Mouse (Mus musculus): ENCODE measurements around the gene Nudt8.
"Not testable (repeated sequence)": the region's sequence is repeated elsewhere in the genome, so short reads cannot be mapped to it uniquely, and the experiment has no call there.

Nudt8 gene

DNA sequence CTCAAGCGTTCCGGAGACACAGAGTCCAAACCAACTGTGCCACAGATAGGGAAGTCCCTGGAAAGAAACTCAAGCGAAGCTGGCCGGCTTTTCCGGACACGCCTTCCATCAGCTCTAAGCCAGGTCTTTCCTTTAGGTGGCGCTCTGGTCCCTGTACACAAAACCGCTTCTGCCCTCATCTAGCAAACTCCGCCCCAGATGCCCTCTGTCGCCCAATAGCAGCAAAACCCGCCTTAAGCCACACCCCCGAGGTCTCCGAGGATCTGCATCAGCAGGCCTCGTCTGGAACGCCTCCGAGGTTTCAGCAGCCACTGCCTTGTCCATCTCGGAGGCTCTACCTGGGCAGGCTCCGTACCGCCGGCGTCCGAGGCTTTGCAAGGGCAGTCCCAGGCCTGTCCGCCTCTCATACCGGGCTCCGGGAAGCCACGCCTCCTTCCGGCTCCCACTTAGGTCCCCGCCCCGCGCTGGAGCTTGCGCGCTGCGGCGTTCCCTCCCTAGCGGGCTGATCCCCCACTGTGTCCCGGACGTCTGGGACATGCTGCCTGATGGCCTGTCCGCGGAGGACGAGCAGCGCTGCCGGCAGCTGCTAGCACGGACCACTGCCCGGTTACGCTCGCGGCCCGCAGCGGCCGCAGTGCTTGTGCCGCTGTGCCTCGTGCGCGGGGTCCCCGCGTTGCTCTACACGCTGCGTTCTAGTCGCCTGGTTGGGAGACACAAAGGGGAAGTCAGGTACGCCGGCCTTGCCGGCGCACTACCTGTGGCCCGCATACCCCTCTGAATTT is at the start of gene Nudt8, which contains the start of gene Gm49405:
Gene Nudt8, plus strand, starts transcription at position 462 of the 782 bp plus-strand sequence.
Gene Gm49405, plus strand, starts transcription at position 508 of the 782 bp plus-strand sequence.
- DNase-seq (ENCODE audit: low spot score in 2 of 2), result peak; percentile 96 to 97

DNA sequence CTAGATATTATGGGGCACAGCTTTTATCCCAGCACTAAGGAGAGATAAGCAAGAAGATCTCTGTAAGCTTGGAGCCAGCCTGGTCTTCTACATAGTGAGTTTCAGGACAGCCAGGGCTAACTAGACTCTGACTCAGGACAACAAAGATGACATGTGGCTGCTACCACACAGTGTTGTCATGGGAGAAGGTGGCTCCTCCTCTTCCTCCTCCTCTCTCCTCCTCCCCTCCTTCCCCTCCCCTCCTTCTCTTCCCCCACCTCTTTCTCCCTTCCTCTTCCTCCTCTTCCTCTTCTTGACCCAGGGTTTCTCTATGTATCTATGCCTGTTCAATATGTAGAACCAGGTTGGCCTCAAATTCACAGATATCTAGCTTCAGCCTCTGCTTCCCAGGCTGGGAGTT is 48.9 kb upstream of the Nudt8 start:
- DNase-seq (ENCODE audit: low spot score in 2 of 2), result no peak

DNA sequence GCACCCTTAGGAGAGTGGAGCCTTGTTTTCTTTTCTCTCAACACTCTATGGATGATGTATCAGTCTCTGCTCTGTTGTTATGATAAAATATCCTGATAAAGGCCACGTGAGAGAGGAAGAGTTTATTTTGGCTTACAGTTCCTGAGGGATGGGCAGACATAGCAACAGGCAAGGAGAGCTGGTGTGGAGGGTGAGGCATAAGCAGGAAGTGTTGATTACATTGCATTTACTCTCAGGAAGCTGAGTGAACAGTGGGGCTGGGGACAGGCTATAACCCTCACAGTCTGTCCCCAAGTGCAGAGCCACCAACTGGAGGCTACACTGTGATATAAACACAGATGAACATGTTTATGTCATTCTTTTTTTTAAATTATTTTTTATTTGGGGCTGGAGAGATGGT is 48.3 kb upstream of the Nudt8 start:
- DNase-seq (ENCODE audit: low spot score in 2 of 2), result no peak

DNA sequence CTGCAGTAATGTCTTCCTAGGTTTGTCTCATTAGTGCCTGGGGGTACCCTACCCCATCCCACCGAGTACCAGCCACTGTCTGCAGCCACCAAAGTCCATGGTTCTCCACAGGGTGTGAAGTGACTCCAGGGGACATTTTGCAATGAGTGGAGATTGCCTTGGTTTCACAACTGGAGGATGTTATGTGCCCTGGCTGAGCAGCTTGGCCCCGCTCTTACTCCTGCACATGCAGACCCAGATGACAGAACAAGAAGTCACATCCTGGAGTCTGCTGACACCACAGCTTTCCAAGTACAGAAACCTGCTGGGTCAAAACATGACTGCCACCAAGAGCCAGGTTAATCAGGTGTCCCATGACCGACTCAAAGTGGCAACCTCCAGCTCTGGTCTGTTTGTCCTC is 45.3 kb upstream of the Nudt8 start:
- DNase-seq (ENCODE audit: low spot score in 2 of 2), result no peak

DNA sequence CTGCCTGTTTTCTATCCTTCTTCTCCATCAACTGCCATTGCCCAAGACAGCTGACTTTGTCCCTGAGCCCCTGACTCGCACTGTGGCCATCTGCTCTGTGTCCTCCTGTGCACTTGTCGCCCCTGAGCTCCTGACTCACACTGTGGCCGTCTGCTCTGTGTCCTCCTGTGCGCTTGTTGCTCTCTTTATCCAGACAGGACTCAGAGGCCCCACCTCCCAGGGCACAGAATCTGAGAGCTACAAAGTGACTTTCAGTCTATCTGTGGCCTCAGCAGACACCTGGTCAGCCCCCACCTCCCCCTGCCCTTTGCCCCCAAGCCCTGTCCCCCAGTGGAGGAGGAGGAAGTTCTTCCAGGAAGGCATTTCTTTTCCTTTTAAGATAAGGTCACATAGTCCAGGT is 44.6 kb upstream of the Nudt8 start:
- no peak for DNase-seq (ENCODE audit: low spot score in 2 of 2)

DNA sequence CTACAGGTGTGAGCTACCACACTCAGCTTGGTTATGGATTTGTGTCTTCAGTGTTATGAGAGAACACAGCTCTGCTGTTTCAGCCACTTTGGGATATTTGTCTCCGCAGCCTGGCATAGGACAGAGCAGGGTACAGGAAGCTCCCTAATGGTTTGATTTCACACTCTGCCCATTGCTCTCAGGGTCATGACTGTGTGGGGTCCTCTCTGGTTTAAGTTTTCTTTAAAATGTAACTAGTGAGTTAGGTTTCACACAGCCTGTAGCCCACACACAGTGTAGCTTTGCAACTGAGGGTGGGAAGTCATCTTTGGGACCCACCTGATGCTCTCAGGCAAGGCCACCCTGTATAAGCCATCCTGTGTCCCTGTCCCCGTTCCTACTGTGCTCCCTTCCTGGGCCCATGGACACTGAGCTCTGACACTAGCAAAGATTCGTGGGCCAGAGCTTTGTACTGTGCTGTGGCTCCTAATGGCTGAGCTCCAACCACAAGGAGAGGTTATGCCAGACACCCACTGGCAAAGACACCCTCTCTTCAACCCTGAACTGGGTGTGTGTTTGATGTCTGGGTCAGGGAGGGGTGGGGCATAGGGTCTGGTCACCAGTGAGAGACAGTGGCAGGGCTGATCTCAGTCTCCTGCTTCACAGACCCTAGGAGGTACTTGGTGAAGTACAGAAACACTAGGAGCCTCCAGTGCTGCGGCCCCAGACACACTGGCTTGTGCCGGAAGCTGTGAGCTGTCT is 42.9 kb upstream of the Nudt8 start:
- not testable (repeated sequence) for DNase-seq (ENCODE audit: low spot score in 2 of 2)

DNA sequence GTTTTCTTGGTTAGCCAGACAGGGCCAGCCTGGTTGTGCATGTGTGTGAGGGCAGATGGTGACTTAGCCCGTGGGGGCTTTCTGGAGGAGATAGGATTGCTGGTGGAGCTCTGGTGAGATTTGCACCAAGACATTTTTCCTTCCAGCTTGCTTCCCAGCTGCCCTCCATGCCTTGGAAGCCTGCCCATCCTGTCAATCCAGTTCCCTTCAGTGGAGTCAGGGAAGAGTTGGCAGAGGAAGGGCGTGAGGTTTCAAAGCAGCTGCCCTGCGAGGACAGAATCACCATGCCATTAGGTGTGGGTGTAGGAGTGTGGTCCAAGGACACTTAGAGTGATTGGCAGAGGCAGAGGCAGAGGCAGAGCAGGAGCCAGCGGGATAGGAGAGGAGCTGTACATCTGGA is 41.9 kb upstream of the Nudt8 start, which contains the start of gene Aldh3b3:
Gene Aldh3b3, plus strand, starts transcription at position 176 of the 400 bp plus-strand sequence.
- no peak for DNase-seq (ENCODE audit: low spot score in 2 of 2)

DNA sequence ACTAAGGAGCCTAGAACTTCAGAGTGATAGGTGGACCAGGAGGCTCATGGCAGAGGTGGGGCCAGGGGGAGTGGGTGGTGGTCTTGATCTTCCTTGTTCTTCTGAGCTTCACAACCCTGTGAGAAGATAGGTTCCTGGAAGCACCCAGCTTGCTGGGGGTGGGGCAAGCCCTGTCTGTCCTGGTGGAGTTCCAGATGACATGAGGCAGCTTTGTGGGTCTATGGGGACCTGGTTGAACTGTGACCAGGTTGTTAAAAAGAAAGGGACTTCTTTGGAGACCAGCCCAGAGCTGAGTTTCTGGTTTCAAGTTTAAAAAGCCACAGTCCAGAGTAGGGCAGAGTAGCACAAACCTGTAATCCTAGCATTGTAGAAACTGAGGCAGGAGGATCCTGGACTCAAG is 41.4 kb upstream of the Nudt8 start:
- no peak for DNase-seq (ENCODE audit: low spot score in 2 of 2)

DNA sequence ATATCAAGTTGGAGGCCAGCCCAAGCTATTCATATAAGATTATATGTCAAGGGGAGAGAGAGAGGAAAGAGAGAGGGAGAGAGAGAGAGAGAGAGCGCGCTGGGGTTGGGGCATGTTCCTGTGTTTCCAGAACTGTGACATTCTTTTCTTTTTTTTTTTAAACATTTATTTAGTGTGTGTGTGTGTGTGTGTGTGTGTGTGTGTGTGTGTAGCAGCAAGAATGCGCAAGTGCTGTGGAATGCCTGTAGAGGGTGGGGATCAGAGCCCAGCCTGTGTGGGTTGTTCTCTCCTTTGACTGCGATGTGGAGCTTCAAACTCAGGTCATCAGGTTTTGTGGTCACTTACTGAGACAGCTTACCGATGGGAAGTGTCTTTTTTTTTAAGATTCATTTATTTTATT is 40.2 kb upstream of the Nudt8 start:
- DNase-seq (ENCODE audit: low spot score in 2 of 2), result no peak

DNA sequence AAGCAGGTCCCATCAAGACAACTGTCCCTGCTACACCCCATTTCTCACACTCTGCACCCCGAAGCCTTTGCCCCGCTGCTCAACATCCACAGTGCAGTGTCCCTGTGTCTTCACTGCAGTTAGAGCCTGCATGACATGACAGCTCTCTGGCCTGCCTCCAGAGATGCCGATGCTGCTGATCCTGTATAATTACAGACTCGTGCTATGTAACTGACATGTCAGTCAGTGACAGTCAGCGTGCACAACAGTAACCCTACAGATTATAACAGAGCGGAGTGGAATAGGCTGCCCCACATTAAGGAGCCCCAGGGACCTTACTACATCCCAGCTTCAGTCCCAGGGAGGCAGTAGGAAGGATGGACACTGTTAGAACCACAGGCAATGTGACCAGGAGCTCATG is 38.6 kb upstream of the Nudt8 start:
- not testable (repeated sequence) for DNase-seq (ENCODE audit: low spot score in 2 of 2)

DNA sequence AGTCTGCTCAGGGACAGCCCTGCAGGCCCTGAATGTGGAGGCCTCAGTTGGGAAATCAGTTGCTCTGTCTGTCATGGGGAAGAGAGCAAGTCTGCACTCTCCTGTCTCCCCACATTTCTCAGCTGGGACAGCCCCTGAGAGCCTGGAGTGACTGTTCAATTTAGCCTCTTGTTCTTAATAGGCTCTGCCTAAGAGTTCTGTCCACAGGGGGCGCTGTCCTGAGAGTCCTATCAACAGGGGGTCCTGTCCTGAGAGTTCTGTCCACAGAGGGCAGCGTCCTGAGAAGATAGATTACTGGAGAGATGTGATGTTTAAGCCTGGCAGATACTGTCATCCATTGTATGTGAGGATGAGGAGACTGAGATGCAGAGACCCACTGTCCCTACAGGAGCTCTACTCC is 37.9 kb upstream of the Nudt8 start:
- DNase-seq (ENCODE audit: low spot score in 2 of 2), result no peak

DNA sequence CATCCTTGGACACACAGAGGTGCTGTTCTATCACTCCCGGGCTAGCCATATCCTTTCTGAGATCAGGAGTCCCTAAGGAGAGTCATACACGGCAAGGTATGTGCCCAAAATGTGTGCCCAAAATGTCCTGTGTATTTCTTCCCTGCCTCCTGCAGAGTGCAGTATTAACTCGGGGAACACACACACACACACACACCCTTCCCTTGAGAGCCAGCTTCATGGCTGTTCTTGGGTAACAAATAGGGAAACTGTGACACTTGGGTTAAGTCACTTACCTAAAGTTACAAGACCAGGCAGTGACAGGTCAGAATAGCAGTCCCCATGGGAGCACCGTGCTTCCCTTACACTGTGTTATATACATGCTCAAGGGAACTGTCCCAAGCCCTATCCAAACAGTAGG is 36.4 kb upstream of the Nudt8 start:
- no peak for DNase-seq (ENCODE audit: low spot score in 2 of 2)

DNA sequence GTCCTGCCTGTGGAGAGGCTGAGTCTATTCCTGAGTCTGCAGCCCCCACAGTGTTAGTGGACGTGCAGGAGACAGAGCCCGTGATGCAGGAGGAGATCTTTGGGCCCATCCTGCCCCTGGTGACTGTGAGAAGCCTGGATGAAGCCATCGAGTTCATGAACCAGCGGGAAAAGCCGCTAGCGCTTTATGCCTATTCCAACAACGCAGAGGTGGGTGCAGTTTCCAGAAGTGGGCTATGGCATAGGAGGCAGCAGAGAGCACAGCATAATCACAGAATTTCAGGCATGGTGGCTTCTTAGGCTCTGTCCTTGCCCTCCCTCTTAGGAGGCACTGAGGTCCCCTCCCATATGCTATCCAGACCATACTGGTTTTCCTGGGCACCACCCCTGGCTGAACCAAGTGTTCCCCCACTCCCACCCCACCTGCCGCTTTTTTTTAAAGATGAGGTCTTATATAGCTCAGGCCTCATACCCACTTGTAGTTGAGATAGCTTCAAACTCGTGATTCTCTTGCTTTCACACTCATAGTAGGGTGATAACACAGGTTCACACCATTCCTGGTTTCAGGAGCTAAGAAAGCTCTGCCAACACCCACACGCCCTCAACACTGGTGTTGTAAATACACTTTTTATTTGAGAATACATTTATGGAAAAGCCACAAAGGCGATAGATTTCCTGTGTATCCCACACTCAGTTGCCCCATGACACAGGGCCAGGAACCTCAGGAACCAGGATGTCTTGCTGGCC is 33.9 kb upstream of the Nudt8 start:
- DNase-seq (ENCODE audit: low spot score in 2 of 2), result no peak

DNA sequence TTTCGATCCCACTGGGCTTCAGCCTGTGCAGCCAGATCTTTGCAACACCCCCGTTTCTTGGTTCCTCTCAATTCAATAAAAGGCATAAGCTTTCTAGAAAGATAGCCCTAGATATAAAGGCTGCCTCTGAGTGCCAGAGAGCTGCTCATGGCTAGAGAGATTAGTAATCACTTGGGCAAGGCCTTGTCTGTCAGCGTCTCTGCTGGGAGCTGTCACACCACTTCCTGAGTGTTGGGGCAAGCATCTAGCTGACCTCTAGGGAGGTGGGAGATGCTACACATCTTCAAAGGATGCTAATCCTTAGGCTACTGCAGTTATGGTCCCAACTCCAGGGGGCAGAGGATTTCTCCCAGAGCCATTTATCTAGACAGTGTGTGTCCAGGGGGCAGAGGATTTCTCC is 33.1 kb upstream of the Nudt8 start:
- DNase-seq (ENCODE audit: low spot score in 2 of 2), result no peak

DNA sequence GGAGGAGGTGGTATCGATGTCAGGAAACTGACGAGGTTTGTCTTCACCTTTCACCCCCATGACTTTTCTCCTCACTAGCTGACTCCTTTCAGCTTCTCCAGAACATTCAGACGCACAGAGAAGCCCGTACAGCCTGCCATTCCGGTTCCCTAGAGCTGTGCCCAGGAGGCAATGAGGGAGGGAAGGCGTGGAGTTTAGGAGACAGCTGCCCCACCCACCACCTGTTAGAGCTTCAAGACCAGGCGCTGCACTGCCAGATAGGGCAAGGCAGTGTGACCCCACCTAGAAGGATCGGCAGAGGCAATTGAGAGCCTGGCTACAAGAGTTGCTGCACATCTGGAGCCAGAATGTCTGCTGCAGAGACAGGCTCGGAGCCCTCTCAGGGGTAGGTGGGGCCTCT is 28.2 kb upstream of the Nudt8 start, which contains the start of gene Aldh3b2:
Gene Aldh3b2, plus strand, starts transcription at position 100 of the 400 bp plus-strand sequence.
- no peak for DNase-seq (ENCODE audit: low spot score in 2 of 2)

DNA sequence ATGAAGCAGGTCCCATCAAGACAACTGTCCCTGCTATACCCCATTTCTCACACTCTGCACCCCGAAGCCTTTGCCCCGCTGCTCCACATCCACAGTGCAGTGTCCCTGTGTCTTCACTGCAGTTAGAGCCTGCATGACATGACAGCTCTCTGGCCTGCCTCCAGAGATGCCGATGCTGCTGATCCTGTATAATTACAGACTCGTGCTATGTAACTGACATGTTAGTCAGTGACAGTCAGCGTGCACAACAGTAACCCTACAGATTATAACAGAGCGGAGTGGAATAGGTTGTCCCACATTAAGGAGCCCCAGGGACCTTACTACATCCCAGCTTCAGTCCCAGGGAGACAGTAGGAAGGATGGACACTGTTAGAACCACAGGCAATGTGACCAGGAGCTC is 25.8 kb upstream of the Nudt8 start:
- not testable (repeated sequence) for DNase-seq (ENCODE audit: low spot score in 2 of 2)

DNA sequence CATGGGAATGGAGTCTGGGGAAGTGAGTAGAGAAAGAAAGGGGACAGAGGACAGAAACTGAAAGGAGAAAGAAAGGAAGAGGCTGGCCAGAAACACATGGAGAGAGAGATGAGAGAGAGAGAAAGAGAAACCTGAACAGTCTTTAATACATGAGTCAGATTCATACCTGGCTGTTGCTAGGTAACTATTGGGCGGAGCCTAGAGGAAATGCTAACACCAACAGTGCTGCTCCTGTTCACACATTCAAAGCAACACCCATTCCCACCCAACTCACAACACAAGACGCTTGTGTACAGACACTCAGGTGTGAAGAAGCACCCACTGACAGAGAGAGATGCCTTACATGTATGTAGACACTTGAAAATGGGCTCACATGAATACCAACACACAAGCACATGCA is 24.5 kb upstream of the Nudt8 start:
- DNase-seq (ENCODE audit: low spot score in 2 of 2), result peak in 1 of 2 experiments; percentile 20

DNA sequence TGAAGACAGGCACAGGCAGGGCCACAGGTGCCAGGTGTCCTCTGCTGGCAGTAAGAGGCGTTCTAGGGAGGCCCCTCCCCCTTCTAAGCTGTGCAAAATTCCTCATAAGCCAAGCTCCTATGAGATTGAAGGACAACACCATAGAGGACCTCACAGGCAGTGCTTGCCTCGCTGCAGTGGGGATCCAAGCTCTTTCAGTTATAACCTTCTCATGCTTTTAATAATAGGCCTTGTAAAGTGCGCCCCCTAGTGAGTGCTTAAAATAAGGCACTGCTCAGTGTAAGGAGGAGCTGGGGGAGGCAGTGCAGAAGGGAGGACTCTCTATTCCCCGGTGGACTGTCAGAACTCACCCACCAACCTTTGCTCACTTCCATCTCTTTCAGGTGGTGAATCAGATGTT is 20.1 kb upstream of the Nudt8 start:
- peak; percentile 75 to 80 for DNase-seq (ENCODE audit: low spot score in 2 of 2)

DNA sequence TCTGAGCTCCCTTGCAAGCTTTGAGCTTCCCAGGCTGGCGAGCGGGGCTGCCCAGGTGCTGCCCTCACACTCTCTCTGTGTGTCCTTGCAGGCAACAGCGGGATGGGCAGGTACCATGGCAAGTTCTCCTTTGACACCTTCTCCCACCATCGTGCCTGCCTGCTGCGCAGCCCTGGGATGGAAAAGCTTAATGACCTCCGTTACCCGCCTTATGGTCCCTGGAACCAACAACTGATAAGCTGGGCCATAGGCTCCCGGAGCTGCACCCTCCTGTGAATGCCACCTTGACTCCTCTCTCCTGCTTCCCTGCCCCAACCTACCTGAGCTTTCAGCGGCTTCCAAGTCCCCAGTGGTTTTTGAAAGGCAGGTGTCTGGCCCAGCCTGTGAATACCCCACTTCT is 19.5 kb upstream of the Nudt8 start:
- DNase-seq (ENCODE audit: low spot score in 2 of 2), result no peak

DNA sequence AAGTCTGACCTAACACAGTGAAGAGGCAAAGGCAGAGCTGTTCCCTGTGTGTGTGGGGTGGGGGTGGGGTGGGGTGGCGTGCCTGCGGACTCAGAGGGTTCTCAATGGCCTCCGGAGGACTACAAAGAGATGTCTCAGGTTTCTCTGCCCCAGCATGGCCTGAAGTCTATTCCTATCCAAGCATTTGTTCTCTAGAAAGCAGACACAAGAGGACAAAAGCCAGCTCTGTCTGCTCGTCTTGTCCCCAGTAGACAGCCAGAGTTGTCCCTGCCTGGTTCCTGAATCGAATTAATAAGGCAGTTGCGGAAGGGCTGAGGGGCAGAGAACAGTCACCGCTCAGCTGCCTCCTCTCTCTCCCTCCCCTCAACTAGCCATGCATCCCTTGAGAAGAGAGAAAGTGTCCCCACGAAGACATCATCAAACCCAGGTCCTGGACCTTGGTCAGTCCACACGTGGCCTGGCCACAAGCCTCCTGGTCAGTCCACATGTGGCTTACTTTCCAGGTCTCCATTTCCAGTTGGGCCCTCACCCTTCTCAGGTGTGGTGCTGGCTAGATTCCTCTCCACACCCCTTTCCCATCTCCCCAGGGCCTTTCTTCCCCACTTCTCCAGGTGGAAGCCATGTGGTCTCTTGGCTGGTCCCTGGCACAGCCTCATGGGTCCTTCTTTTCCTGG is 16.7 kb upstream of the Nudt8 start:
- DNase-seq (ENCODE audit: low spot score in 2 of 2), result no peak

DNA sequence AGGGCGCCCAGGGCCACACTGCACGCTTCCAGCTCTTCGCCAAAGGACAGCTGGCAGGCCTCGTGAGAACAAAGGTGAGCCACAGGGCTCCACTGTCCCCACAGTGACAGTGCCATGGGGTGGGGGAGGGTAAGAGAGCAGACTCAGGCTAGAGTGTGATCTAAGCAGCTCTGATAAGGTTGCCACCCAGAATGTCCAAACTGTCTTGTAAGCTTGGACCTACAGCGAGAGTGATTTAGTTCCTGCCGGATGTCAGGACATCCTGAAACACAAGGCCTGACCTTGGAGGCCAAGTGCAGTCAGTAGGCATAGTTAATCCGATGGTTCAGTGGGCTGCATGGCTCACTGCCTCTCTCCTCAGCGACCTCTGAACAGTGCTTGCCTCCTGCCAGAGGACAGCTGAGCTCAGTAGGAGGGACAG is 15.1 kb upstream of the Nudt8 start:
- DNase-seq (ENCODE audit: low spot score in 2 of 2), result no peak

DNA sequence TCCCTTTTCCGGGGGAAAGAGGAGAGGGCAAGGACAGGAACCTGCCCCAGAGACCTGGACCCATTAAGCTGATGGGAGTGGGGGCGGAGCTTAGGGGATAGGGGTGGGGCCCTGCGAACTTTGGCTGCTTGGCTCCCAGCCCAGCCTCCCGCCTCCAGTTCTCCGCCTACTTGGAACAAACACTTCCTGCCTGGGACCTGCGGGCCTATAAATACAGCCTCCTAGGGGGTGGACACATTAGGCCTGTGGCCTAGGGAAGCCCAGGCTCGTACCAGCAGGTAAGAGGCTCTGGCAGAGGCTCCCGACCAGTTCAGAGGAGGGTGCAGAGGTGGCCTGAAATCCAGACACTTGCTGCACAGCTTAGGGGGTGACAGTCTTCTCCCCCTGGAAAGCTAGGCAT is 14.0 kb upstream of the Nudt8 start, which contains the start of gene Acy3:
Gene Acy3, plus strand, starts transcription at position 237 of the 400 bp plus-strand sequence.
- no peak for DNase-seq (ENCODE audit: low spot score in 2 of 2)

Measured in natural killer cell, adult 2 months (primary cell).